Mouse (Mus musculus) left cerebral cortex, adult 9 months (tissue): ENCODE data around the gene Myo3b.

Experiments
- DNase-seq, 2 experiments: peaks; one replicate each; pipeline ENCODE4 v3.0.0; 2022; ENCODE audit warnings: low spot score in 2 of 2

Gene Myo3b

GRCm38 (mm10) chr2:70444141-70444540, 405.2 kb downstream of the Myo3b start:
- DNase-seq = no peak

- no peak for DNase-seq
These were observed 417.3 kb downstream of the Myo3b start for GRCm38 (mm10) chr2:70456205-70456604.

GRCm38 (mm10) chr2:70463606-70464005, 424.7 kb downstream of the Myo3b start:
- no peak for DNase-seq

- no peak for DNase-seq
These were observed 432.2 kb downstream of the Myo3b start for GRCm38 (mm10) chr2:70471136-70471535.

- DNase-seq = no peak
These were observed 433.1 kb downstream of the Myo3b start for GRCm38 (mm10) chr2:70471861-70472620.
